Mouse (Mus musculus) G1E (cell line): ENCODE measurements at regions not wholly inside any gene's neighbourhood (a gene's known extent, or its start where the extent isn't known, plus 50 kb on each side); places are given as distances from the start of the nearest gene placed in this dataset.

Experiments used
- ATAC-seq: 2 replicates; pipeline ENCODE4 v1.8.0; 2016; ENCODE audit warnings: mild to moderate bottlenecking; ENCODE audit not compliant: insufficient number of reproducible peaks, poor library complexity, low FRiP score, severe bottlenecking; ENCODE audit errors: extremely low read depth
- DNase-seq: peaks from one replicate; pipeline ENCODE4 v3.0.0; 2012; ENCODE audit warnings: low spot score
- H3K27me3 ChIP-seq: 2 replicates; pipeline ENCODE4 v1.6.1; 2012; ENCODE audit warnings: mild to moderate bottlenecking, low read length, inconsistent platforms; ENCODE audit not compliant: insufficient read depth
- H3K36me3 ChIP-seq: replicated peaks from 2 replicates; pipeline ENCODE3; 2012; ENCODE audit warnings: mild to moderate bottlenecking, inconsistent platforms
- H3K4me1 ChIP-seq: 2 replicates; pipeline ENCODE4 v1.6.1; 2012; ENCODE audit warnings: low read depth, low read length, inconsistent platforms, mixed read lengths; ENCODE audit not compliant: insufficient read depth
- H3K4me3 ChIP-seq: 2 replicates; pipeline ENCODE4 v1.5.1; 2012; ENCODE audit warnings: low read depth, mild to moderate bottlenecking, inconsistent platforms, low read length, moderate library complexity, mixed read lengths
- H3K9me3 ChIP-seq: replicated peaks from 2 replicates; pipeline ENCODE4 v1.6.1; 2012; ENCODE audit warnings: inconsistent platforms
- CTCF ChIP-seq: IDR thresholded peaks from 2 replicates; pipeline ENCODE4 v1.5.1; 2012; ENCODE audit warnings: low read depth, low read length, inconsistent platforms, mixed read lengths
- GATA1 ChIP-seq: IDR thresholded peaks from 2 replicates; pipeline ENCODE4 v1.6.1; 2012; ENCODE audit warnings: borderline replicate concordance, low read length, inconsistent platforms, mixed read lengths
- GATA2 ChIP-seq: IDR thresholded peaks from 2 replicates; pipeline ENCODE4 v1.6.1; 2012; ENCODE audit warnings: low read depth, low read length, inconsistent platforms, borderline replicate concordance
- POLR2AphosphoS5 ChIP-seq: IDR thresholded peaks from 2 replicates; pipeline ENCODE4 v1.6.1; 2012; ENCODE audit warnings: low read depth, low read length, inconsistent platforms; ENCODE audit not compliant: insufficient replicate concordance
- TAL1 ChIP-seq: conservative IDR thresholded peaks from 2 replicates; pipeline ENCODE4 v1.6.1; 2012; ENCODE audit warnings: low read depth, low read length, inconsistent platforms, mixed read lengths

DNA sequence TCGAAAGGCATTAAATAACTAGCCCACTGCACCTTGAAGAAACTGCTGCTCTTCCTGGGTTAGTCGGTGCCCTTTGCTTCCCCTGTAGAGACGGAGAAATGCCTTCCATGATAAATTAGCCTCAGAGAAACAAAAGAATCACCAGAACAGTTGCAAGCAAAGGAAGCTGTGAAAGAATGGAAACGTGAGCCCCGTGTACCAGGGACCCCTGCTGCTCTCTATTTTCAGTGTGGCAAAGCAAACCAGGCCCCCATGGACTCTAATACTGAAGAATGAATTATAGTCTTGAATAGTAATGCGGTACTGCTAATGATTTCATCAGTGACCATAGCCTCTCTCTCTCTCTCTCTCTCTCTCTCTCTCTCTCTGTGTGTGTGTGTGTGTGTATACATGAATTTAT lies 372.1 kb upstream of the Pmfbp1 start:
- Histone ChIP-seq H3K27me3 (no peaks in the 10 kb centered on the region), H3K9me3 (peaks cover 19% of the 10 kb centered on the region), H3K36me3 (no peaks in the 10 kb centered on the region), H3K4me3 (no peak overlapping the region), H3K4me1 (no peaks in the 10 kb centered on the region)
- TF ChIP-seq POLR2AphosphoS5 (no peak), GATA2 (no peak), CTCF (no peak), TAL1 (no peak), GATA1 (no peak)
- DNase-seq (no peak), ATAC-seq (no peak)

- no peaks in the 10 kb centered on the region for H3K36me3 ChIP-seq
- no peak overlapping the region for H3K4me3 ChIP-seq
- TF ChIP-seq CTCF (no peak), POLR2AphosphoS5 (no peak), TAL1 (no peak), GATA1 (no peak), GATA2 (no peak)
Measured at GRCm38 (mm10) chr8:109142495-109143158, 351.2 kb upstream of the Pmfbp1 start.

DNA sequence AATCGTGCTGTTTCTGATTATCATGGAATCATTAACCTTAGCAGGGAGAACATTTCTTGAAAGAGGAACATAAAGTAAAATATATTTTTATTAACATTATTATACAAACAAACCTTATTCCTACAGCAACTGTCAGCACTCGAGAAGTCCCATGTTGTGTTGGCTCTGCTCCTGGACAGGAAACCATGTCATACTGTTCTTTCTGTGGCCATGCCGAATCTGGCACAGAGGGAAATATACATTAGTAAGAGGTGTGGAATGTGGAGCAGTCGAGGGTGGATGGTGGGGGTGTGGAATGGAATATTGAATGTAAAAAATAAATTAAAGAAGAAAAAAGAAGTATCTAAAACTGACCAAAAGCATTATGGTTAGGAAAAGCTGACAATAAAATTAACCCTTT lies 342.1 kb upstream of the Pmfbp1 start:
- H3K36me3 ChIP-seq, result no peaks in the 10 kb centered on the region
- no peaks in the 10 kb centered on the region for H3K4me1 ChIP-seq
- DNase-seq, result no peak
- no peak for TF ChIP-seq POLR2AphosphoS5
- TF ChIP-seq GATA2, result no peak
- TF ChIP-seq TAL1, result no peak
- TF ChIP-seq CTCF, result no peak
- TF ChIP-seq GATA1, result no peak
- ATAC-seq, result no peak
- H3K4me3 ChIP-seq, result no peak overlapping the region
- peaks cover 19% of the 10 kb centered on the region for H3K9me3 ChIP-seq
- H3K27me3 ChIP-seq, result no peaks in the 10 kb centered on the region

More at GRCm38 (mm10) chr8:109142495-109143158, 351.2 kb upstream of the Pmfbp1 start:
- Histone ChIP-seq H3K4me1 (no peaks in the 10 kb centered on the region), H3K9me3 (peaks cover 49% of the 10 kb centered on the region), H3K27me3 (no peaks in the 10 kb centered on the region)
- DNase-seq (no peak), ATAC-seq (no peak)

GRCm38 (mm10) chr8:109155489-109155888 lies 338.3 kb upstream of the Pmfbp1 start:
- TF ChIP-seq GATA1 (no peak), POLR2AphosphoS5 (no peak), GATA2 (no peak), CTCF (no peak), TAL1 (no peak)
- Histone ChIP-seq H3K9me3 (peaks cover 15% of the 10 kb centered on the region), H3K36me3 (no peaks in the 10 kb centered on the region), H3K27me3 (no peaks in the 10 kb centered on the region), H3K4me3 (no peak overlapping the region), H3K4me1 (no peaks in the 10 kb centered on the region)
- DNase-seq, result no peak
- ATAC-seq, result no peak

DNA sequence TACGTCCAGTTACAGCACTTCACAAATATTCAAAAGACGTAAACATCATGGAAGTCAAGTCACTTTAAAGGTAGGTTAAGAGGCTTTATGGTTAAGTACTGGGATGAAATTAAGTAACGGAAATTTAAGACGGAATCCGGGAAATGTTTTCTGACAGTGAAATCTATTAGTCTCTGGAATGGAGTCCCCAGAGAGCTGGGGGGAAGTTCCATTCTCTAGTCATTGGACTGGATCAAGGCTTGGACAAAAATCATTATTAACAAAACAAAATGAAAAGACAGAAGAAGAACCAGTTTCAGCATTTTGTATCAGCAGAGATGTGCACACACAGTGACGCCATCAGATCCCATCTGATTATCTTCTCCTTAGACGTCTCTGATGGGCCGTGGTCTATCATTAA lies 337.8 kb upstream of the Pmfbp1 start:
- Histone ChIP-seq H3K27me3 (no peaks in the 10 kb centered on the region), H3K36me3 (no peaks in the 10 kb centered on the region), H3K4me3 (no peak overlapping the region), H3K4me1 (no peaks in the 10 kb centered on the region), H3K9me3 (peaks cover 14% of the 10 kb centered on the region)
- TF ChIP-seq POLR2AphosphoS5 (no peak), GATA1 (no peak), GATA2 (no peak), TAL1 (no peak), CTCF (no peak)
- no peak for ATAC-seq
- no peak for DNase-seq

DNA sequence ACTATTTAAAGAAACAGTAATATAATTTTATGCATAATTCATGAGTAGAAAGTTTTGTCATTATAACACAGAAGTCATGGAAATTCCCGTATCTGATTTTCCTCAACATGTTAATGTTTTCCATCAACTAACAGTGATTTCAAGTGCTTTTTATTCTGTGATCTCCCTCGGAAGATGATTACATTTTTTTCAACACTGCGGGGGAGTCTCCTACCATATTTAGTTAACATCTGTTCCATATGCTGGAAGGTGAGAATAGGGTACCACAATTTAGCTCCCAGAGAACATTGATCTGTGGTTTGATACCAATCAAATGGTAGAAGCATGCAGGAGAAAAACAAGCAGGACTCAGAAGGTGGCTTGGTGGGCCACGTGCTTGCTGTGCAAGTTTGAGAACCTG lies 321.1 kb upstream of the Pmfbp1 start:
- H3K4me1 ChIP-seq, result no peaks in the 10 kb centered on the region
- peaks cover 24% of the 10 kb centered on the region for H3K9me3 ChIP-seq
- no peaks in the 10 kb centered on the region for H3K27me3 ChIP-seq
- TF ChIP-seq GATA1 (no peak), CTCF (no peak), TAL1 (no peak), POLR2AphosphoS5 (no peak), GATA2 (no peak)
- H3K4me3 ChIP-seq, result no peak overlapping the region
- no peak for DNase-seq
- ATAC-seq, result no peak
- H3K36me3 ChIP-seq, result no peaks in the 10 kb centered on the region

DNA sequence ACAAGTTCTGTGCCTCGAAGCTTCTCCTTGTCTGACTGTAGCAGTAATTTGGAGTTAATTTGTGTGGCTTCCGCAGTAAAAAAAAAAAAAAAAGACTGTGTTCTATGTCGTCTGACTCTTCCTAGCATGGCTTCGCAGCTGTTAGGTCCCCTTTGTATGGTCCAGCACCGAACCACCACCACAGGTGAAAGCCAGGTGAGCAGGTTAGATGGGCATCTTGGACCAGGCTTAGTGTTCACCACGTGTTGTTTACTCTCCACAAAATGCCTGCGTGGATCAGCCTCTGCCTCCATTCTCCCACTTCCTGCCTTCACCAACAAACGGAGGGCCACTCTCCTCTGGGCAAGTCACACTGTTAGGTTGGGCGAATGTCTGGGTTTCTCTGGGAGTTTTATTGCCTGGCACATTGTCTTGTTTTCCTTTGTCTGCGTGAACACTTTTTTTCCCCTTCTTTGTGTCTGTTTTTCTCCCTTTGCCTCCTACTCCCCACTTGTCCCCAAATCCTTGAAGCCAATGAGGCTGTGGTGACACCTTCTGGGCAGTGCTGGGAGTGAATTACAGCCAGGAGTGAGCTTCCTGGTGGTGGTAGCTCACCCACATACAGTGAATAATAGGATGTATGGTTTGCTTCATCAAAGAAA lies 308.1 kb upstream of the Pmfbp1 start:
- no peak for DNase-seq
- Histone ChIP-seq H3K4me1 (no peaks in the 10 kb centered on the region), H3K27me3 (no peaks in the 10 kb centered on the region), H3K36me3 (no peaks in the 10 kb centered on the region), H3K9me3 (peaks cover 49% of the 10 kb centered on the region), H3K4me3 (no peak overlapping the region)
- no peak for ATAC-seq
- TF ChIP-seq GATA1 (no peak), POLR2AphosphoS5 (no peak), CTCF (no peak), TAL1 (no peak), GATA2 (no peak)
